Mouse (Mus musculus): Measurements from ENCODE around the gene D430041D05Rik. TPM values are rescaled to one million over a fixed set of nuclear protein-coding genes. Genes with fewer than 3 reads are reported as not detected.

The D430041D05Rik gene
- polyA plus RNA-seq, 1 experiment = not detected

GRCm38 (mm10) chr2:104226057-104226456 is 184.8 kb downstream of the D430041D05Rik start:
- no peak overlapping the region for H3K4me3 ChIP-seq (ENCODE audit: insufficient read depth, low read length)
- H3K4me1 ChIP-seq (ENCODE audit: control insufficient read depth, insufficient read depth, low read length) = no peaks in the 10 kb centered on the region; the same call in 1 of the 2 replicates
- no peak overlapping the region for H3K27ac ChIP-seq (ENCODE audit: insufficient read depth, low read length)
- TF ChIP-seq CTCF (IDR thresholded peaks at IDR 0.05; ENCODE audit: borderline replicate concordance, insufficient read depth, low read length) (no peak), POLR2A (IDR thresholded peaks at IDR 0.05; ENCODE audit: low read depth, low read length) (no peak)

- no peaks in the 10 kb centered on the region; the same call in 1 of the 2 replicates for H3K4me1 ChIP-seq (ENCODE audit: control insufficient read depth, insufficient read depth, low read length)
- H3K4me3 ChIP-seq (ENCODE audit: insufficient read depth, low read length) = no peak overlapping the region
- TF ChIP-seq POLR2A (IDR thresholded peaks at IDR 0.05; ENCODE audit: low read depth, low read length) = no peak
- no peak for TF ChIP-seq CTCF (IDR thresholded peaks at IDR 0.05; ENCODE audit: borderline replicate concordance, insufficient read depth, low read length)
- H3K27ac ChIP-seq (ENCODE audit: insufficient read depth, low read length) = no peak overlapping the region
These were observed 191.0 kb downstream of the D430041D05Rik start for GRCm38 (mm10) chr2:104219733-104220391.

GRCm38 (mm10) chr2:104218588-104219065 is 192.2 kb downstream of the D430041D05Rik start:
- TF ChIP-seq POLR2A (IDR thresholded peaks at IDR 0.05; ENCODE audit: low read depth, low read length) = no peak
- TF ChIP-seq CTCF (IDR thresholded peaks at IDR 0.05; ENCODE audit: borderline replicate concordance, insufficient read depth, low read length) = no peak
- Histone ChIP-seq H3K4me3 (ENCODE audit: insufficient read depth, low read length) (no peak overlapping the region), H3K27ac (ENCODE audit: insufficient read depth, low read length) (no peak overlapping the region), H3K4me1 (ENCODE audit: control insufficient read depth, insufficient read depth, low read length) (no peaks in the 10 kb centered on the region; the same call in 1 of the 2 replicates)

GRCm38 (mm10) chr2:104218114-104218513 is 192.7 kb downstream of the D430041D05Rik start:
- Histone ChIP-seq H3K4me1 (ENCODE audit: control insufficient read depth, insufficient read depth, low read length) (no peaks in the 10 kb centered on the region; the same call in 1 of the 2 replicates), H3K27ac (ENCODE audit: insufficient read depth, low read length) (no peak overlapping the region), H3K4me3 (ENCODE audit: insufficient read depth, low read length) (no peak overlapping the region)
- no peak for TF ChIP-seq CTCF (IDR thresholded peaks at IDR 0.05; ENCODE audit: borderline replicate concordance, insufficient read depth, low read length)
- TF ChIP-seq POLR2A (IDR thresholded peaks at IDR 0.05; ENCODE audit: low read depth, low read length) = no peak

GRCm38 (mm10) chr2:104209408-104209807 is 201.4 kb downstream of the D430041D05Rik start:
- TF ChIP-seq CTCF (IDR thresholded peaks at IDR 0.05; ENCODE audit: borderline replicate concordance, insufficient read depth, low read length) (no peak), POLR2A (IDR thresholded peaks at IDR 0.05; ENCODE audit: low read depth, low read length) (no peak)
- no peak overlapping the region for H3K27ac ChIP-seq (ENCODE audit: insufficient read depth, low read length)
- H3K4me1 ChIP-seq (ENCODE audit: control insufficient read depth, insufficient read depth, low read length) = no peaks in the 10 kb centered on the region
- H3K4me3 ChIP-seq (ENCODE audit: insufficient read depth, low read length) = no peak overlapping the region

GRCm38 (mm10) chr2:104208415-104208814 is 202.4 kb downstream of the D430041D05Rik start:
- TF ChIP-seq POLR2A (IDR thresholded peaks at IDR 0.05; ENCODE audit: low read depth, low read length) (no peak), CTCF (IDR thresholded peaks at IDR 0.05; ENCODE audit: borderline replicate concordance, insufficient read depth, low read length) (no peak)

GRCm38 (mm10) chr2:104207948-104208347 is 202.9 kb downstream of the D430041D05Rik start:
- Histone ChIP-seq H3K27ac (ENCODE audit: insufficient read depth, low read length) (no peak overlapping the region), H3K4me3 (ENCODE audit: insufficient read depth, low read length) (no peak overlapping the region)
- TF ChIP-seq POLR2A (IDR thresholded peaks at IDR 0.05; ENCODE audit: low read depth, low read length) (no peak), CTCF (IDR thresholded peaks at IDR 0.05; ENCODE audit: borderline replicate concordance, insufficient read depth, low read length) (no peak)

More at GRCm38 (mm10) chr2:104208415-104208814, 202.4 kb downstream of the D430041D05Rik start:
- H3K4me3 ChIP-seq (ENCODE audit: insufficient read depth, low read length) = no peak overlapping the region
- H3K4me1 ChIP-seq (ENCODE audit: control insufficient read depth, insufficient read depth, low read length) = no peaks in the 10 kb centered on the region
- H3K27ac ChIP-seq (ENCODE audit: insufficient read depth, low read length) = no peak overlapping the region

GRCm38 (mm10) chr2:104205623-104206022 is 205.2 kb downstream of the D430041D05Rik start:
- no peak overlapping the region for H3K27ac ChIP-seq (ENCODE audit: insufficient read depth, low read length)
- TF ChIP-seq POLR2A (IDR thresholded peaks at IDR 0.05; ENCODE audit: low read depth, low read length) (no peak), CTCF (IDR thresholded peaks at IDR 0.05; ENCODE audit: borderline replicate concordance, insufficient read depth, low read length) (no peak)
- H3K4me1 ChIP-seq (ENCODE audit: control insufficient read depth, insufficient read depth, low read length) = no peaks in the 10 kb centered on the region
- no peak overlapping the region for H3K4me3 ChIP-seq (ENCODE audit: insufficient read depth, low read length)

More at GRCm38 (mm10) chr2:104207948-104208347, 202.9 kb downstream of the D430041D05Rik start:
- no peaks in the 10 kb centered on the region for H3K4me1 ChIP-seq (ENCODE audit: control insufficient read depth, insufficient read depth, low read length)

GRCm38 (mm10) chr2:104200211-104200610 is 210.6 kb downstream of the D430041D05Rik start:
- H3K4me1 ChIP-seq (ENCODE audit: control insufficient read depth, insufficient read depth, low read length) = no peaks in the 10 kb centered on the region
- H3K4me3 ChIP-seq (ENCODE audit: insufficient read depth, low read length) = no peak overlapping the region
- TF ChIP-seq POLR2A (IDR thresholded peaks at IDR 0.05; ENCODE audit: low read depth, low read length) (no peak), CTCF (IDR thresholded peaks at IDR 0.05; ENCODE audit: borderline replicate concordance, insufficient read depth, low read length) (no peak)
- H3K27ac ChIP-seq (ENCODE audit: insufficient read depth, low read length) = no peak overlapping the region

- Histone ChIP-seq H3K27ac (ENCODE audit: insufficient read depth, low read length) (no peak overlapping the region), H3K4me1 (ENCODE audit: control insufficient read depth, insufficient read depth, low read length) (no peaks in the 10 kb centered on the region), H3K4me3 (ENCODE audit: insufficient read depth, low read length) (no peak overlapping the region)
- no peak for TF ChIP-seq POLR2A (IDR thresholded peaks at IDR 0.05; ENCODE audit: low read depth, low read length)
- no peak for TF ChIP-seq CTCF (IDR thresholded peaks at IDR 0.05; ENCODE audit: borderline replicate concordance, insufficient read depth, low read length)
These were observed 212.6 kb downstream of the D430041D05Rik start for GRCm38 (mm10) chr2:104198186-104198585.
